Mouse (Mus musculus) liver, embryonic 14.5 days (tissue): ENCODE results near the gene Nxnl1.

Source experiments
- CTCF ChIP-seq: IDR thresholded peaks from 2 replicates; pipeline ENCODE4 v1.5.1; 2016; ENCODE audit warnings: antibody characterized with exemption, low read depth, control low read depth
- EP300 ChIP-seq: IDR thresholded peaks from 2 replicates; pipeline ENCODE4 v1.6.1; 2016; ENCODE audit warnings: antibody characterized with exemption, low read depth

DNA sequence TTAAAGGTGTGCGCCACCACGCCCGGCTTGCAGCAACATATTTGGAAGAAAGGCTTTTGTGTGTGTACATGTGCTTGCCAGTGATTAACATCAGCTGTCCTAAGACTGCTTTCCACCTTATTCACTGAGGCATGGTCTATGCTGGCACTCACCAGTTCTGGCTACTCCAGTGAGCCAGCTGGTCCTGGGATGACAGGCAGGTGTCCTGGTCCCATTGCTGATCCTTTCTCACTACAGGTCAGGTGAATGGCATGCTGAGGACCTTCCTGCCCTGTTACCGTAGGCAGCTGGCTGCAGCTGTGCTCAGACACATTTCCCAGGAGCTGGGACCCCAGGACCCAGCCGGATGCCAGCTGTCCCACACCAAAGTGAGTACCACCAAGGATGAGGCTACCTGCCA lies 32.4 kb upstream of the Nxnl1 start:
- no peak for TF ChIP-seq CTCF
- no peak for TF ChIP-seq EP300
